Mouse (Mus musculus) forebrain, postnatal 0 days (tissue): Measurements from ENCODE around the gene Flt1. TPM values are rescaled to one million over a fixed set of nuclear protein-coding genes. Genes with fewer than 3 reads are reported as not detected.

ENCODE experiments used
- ATAC-seq: fragments of 200-750 bp; cut with Nextera tagmentation; 2 replicates; pipeline ENCODE4 v1.8.0; 2017; ENCODE audit warnings: mild to moderate bottlenecking, moderate library complexity
- DNase-seq: peaks from one replicate; pipeline ENCODE4 v3.0.0-alpha.2; 2015
- H3K27ac ChIP-seq: fragments of 300-500 bp; sonication (generic); 2 replicates; pipeline ENCODE4 v1.5.1; 2014; ENCODE audit warnings: low read depth, mild to moderate bottlenecking, antibody characterized with exemption, low read length, moderate library complexity, mixed read lengths
- H3K27me3 ChIP-seq: fragments of 300-500 bp; sonication (generic); 2 replicates; pipeline ENCODE4 v1.6.1; 2014; ENCODE audit warnings: mild to moderate bottlenecking, low read length, mixed read lengths; ENCODE audit not compliant: insufficient read depth
- H3K36me3 ChIP-seq: fragments of 300-500 bp; sonication (generic); 2 replicates; pipeline ENCODE4 v1.6.1; 2014; ENCODE audit warnings: mild to moderate bottlenecking, moderate library complexity; ENCODE audit not compliant: insufficient read depth
- H3K4me1 ChIP-seq: fragments of 300-500 bp; sonication (generic); 2 replicates; pipeline ENCODE4 v1.6.1; 2014; ENCODE audit warnings: antibody characterized with exemption; ENCODE audit not compliant: insufficient read depth
- H3K4me2 ChIP-seq: fragments of 300-500 bp; sonication (generic); 2 replicates; pipeline ENCODE4 v1.6.1; 2014; ENCODE audit warnings: low read depth, mild to moderate bottlenecking, moderate library complexity
- H3K4me3 ChIP-seq: fragments of 300-500 bp; sonication (generic); 2 replicates; pipeline ENCODE4 v1.5.1; 2014; ENCODE audit warnings: low read depth, low read length, mixed read lengths
- H3K9ac ChIP-seq: fragments of 300-500 bp; sonication (generic); 2 replicates; pipeline ENCODE4 v1.6.1; 2014; ENCODE audit warnings: mild to moderate bottlenecking
- H3K9me3 ChIP-seq: fragments of 300-500 bp; sonication (generic); 2 replicates; pipeline ENCODE4 v1.6.1; 2016; ENCODE audit warnings: low read length
- CTCF ChIP-seq: sonication (generic); IDR thresholded peaks from 2 replicates; pipeline ENCODE4 v1.5.1; 2016; ENCODE audit warnings: antibody characterized with exemption, control low read depth, low read depth
- WGBS: fragments of 180-500 bp; shearing (Covaris S2); extraction: QIAGEN DNeasy Blood & Tissue Kit; methylation state at CpG from one replicate; pipeline ENCODE4 v1.1.7; 2014; 5-methylcytosine and 5-hydroxymethylcytosine counted together
- polyA plus RNA-seq: library from polyadenylated mRNA; unstranded; fragments of >200 nt; fragmentation: Nextera tagmentation; extraction: Ambion mirVana; gene quantifications from 2 replicates; pipeline ENCODE4 v1.2.1, GENCODE M21; 2015
- total RNA-seq: library from RNA; depleted of rRNA; stranded (reverse); fragments of >200 nt; gene quantifications from 2 replicates; pipeline ENCODE4 v1.2.3, GENCODE M21; 2014

The Flt1 gene
- total and polyA plus RNA-seq, 2 experiments from 2014 or later, result 10.1 to 11.6 TPM

- 1% methylated on average over 69 of the region's 69 CpGs for WGBS
- no peak for TF ChIP-seq CTCF
- Histone ChIP-seq H3K4me1 (peaks cover 11% of the 10 kb centered on the region; the same call in 1 of the 2 replicates), H3K36me3 (no peaks in the 10 kb centered on the region), H3K4me3 (peak overlapping the region; percentile 36), H3K4me2 (peak overlapping the region; percentile 68), H3K27ac (no peak overlapping the region), H3K9ac (0 out of 2 replicates have a peak overlapping the region, but pooled peaks have one; percentile 33), H3K27me3 (peaks cover 70% of the 10 kb centered on the region), H3K9me3 (no peaks in the 10 kb centered on the region)
- peak; percentile 50 for DNase-seq
- peak; percentile 67 for ATAC-seq
Measured at GRCm38 (mm10) chr5:147724945-147725830, 623 bp downstream of the Flt1 start.

GRCm38 (mm10) chr5:147724391-147724790, 1.4 kb downstream of the Flt1 start:
- no peak overlapping the region for H3K4me2 ChIP-seq
- H3K27me3 ChIP-seq, result peaks cover 71% of the 10 kb centered on the region
- H3K4me1 ChIP-seq, result peaks cover 11% of the 10 kb centered on the region; the same call in 1 of the 2 replicates
- H3K4me3 ChIP-seq, result peak overlapping the region; percentile 36
- no peaks in the 10 kb centered on the region for H3K9me3 ChIP-seq
- no peak overlapping the region for H3K9ac ChIP-seq
- WGBS, result under 1% methylated on average over 14 of the region's 14 CpGs
- H3K36me3 ChIP-seq, result no peaks in the 10 kb centered on the region
- DNase-seq (peak; percentile 57), ATAC-seq (no peak)
- no peak overlapping the region for H3K27ac ChIP-seq
- TF ChIP-seq CTCF, result no peak

- ATAC-seq (no peak), DNase-seq (peak; percentile 45)
- Histone ChIP-seq H3K4me1 (peaks cover 11% of the 10 kb centered on the region; the same call in 1 of the 2 replicates), H3K9ac (no peak overlapping the region), H3K4me2 (no peak overlapping the region), H3K36me3 (no peaks in the 10 kb centered on the region), H3K9me3 (no peaks in the 10 kb centered on the region), H3K27me3 (peaks cover 65% of the 10 kb centered on the region), H3K27ac (no peak overlapping the region), H3K4me3 (peak overlapping the region; percentile 3; the same call in 1 of the 2 replicates)
- TF ChIP-seq CTCF, result no peak
- 6% methylated on average over 17 of the region's 17 CpGs for WGBS
Measured at GRCm38 (mm10) chr5:147723811-147724210, 2.0 kb downstream of the Flt1 start.

- ATAC-seq (no peak), DNase-seq (no peak)
- Histone ChIP-seq H3K27me3 (peaks cover 54% of the 10 kb centered on the region), H3K4me2 (no peak overlapping the region), H3K9ac (no peak overlapping the region), H3K9me3 (no peaks in the 10 kb centered on the region), H3K27ac (no peak overlapping the region), H3K4me1 (peaks cover 11% of the 10 kb centered on the region; the same call in 1 of the 2 replicates), H3K4me3 (no peak overlapping the region), H3K36me3 (no peaks in the 10 kb centered on the region)
- TF ChIP-seq CTCF, result no peak
- WGBS, result 21% methylated on average over 8 of the region's 8 CpGs
Measured at GRCm38 (mm10) chr5:147721438-147721837, 4.4 kb downstream of the Flt1 start.

- DNase-seq, result no peak
- Histone ChIP-seq H3K4me3 (no peak overlapping the region), H3K27me3 (peaks cover 33% of the 10 kb centered on the region), H3K36me3 (no peaks in the 10 kb centered on the region), H3K27ac (no peak overlapping the region), H3K4me1 (no peaks in the 10 kb centered on the region), H3K9me3 (no peaks in the 10 kb centered on the region), H3K4me2 (no peak overlapping the region), H3K9ac (no peak overlapping the region)
- TF ChIP-seq CTCF, result no peak
- WGBS, result 83% methylated on average over 7 of the region's 7 CpGs
- no peak for ATAC-seq
Measured at GRCm38 (mm10) chr5:147718335-147718734, 7.5 kb downstream of the Flt1 start.

GRCm38 (mm10) chr5:147716697-147717217, 9.1 kb downstream of the Flt1 start:
- no peak overlapping the region for H3K4me3 ChIP-seq
- ATAC-seq (no peak; the same call in 1 of the 2 replicates), DNase-seq (no peak)
- no peaks in the 10 kb centered on the region for H3K4me1 ChIP-seq
- TF ChIP-seq CTCF, result peak; percentile 15; the same call in 1 of the 2 replicates
- H3K27ac ChIP-seq, result no peak overlapping the region
- H3K9me3 ChIP-seq, result no peaks in the 10 kb centered on the region
- H3K36me3 ChIP-seq, result no peaks in the 10 kb centered on the region
- H3K4me2 ChIP-seq, result no peak overlapping the region
- no peak overlapping the region for H3K9ac ChIP-seq
- peaks cover 21% of the 10 kb centered on the region for H3K27me3 ChIP-seq
- 68% methylated on average over 15 of the region's 15 CpGs for WGBS

- Histone ChIP-seq H3K9ac (no peak overlapping the region), H3K36me3 (no peaks in the 10 kb centered on the region), H3K4me2 (no peak overlapping the region), H3K9me3 (no peaks in the 10 kb centered on the region), H3K4me3 (no peak overlapping the region), H3K27ac (no peak overlapping the region), H3K4me1 (no peaks in the 10 kb centered on the region), H3K27me3 (peaks cover 16% of the 10 kb centered on the region)
- WGBS, result 45% methylated on average over 9 of the region's 9 CpGs
- no peak for TF ChIP-seq CTCF
- ATAC-seq (peak; percentile 50; the same call in 1 of the 2 replicates), DNase-seq (peak; percentile 21)
Measured at GRCm38 (mm10) chr5:147716276-147716675, 9.5 kb downstream of the Flt1 start.
